Mouse (Mus musculus): Measurements from ENCODE around the gene Tbccd1. TPM values are rescaled to one million over a fixed set of nuclear protein-coding genes. Genes with fewer than 3 reads are reported as not detected.
A peak's percentile ranks its signal among the peaks of the same experiment; 100 is the strongest.
"Not testable (repeated sequence)": the region's sequence is repeated elsewhere in the genome, so short reads cannot be mapped to it uniquely, and the experiment has no call there.

Tbccd1 gene
- polyA plus RNA-seq, 1 experiment, result 12.5 TPM

DNA sequence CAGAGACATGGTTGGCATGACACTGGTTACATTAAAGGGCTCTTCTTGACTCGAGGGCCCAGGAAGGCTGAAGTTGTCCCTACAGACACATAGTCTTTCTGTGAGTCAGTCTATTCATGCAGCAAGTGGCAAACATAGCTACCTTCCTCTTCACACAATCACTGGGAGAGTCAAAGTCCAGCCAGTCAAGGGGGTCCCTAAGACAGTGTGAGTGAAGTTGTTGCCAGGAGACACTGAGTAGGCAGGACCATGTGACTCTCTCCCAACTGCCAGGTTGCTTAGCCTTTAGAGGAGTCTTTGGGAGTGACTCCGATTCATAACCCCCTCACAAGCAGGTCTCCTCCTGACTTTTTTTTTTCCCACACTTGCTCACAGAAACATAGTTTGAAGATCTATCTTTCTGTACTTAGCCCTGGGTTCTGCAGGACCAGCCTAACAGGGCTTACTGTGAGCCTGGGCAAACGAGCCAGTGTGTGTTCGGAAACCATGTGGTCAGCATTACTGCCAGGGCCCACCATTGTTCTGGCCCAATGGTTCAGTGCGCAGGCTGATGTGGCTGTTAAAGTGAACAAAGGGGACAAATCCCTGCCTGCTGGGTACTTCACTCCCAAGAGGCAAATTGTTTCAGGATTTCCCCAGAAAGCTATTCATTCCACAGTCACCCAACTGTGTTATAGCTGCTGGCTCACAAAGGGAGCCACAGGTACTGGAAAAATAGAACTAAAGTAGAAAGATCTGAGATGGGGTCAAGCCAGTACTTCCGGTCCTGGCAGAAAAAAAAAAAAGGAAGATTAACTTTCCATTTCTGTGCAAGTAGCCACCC lies 57.2 kb downstream of the Tbccd1 start:
- TF ChIP-seq CTCF (IDR thresholded peaks at IDR 0.05; ENCODE audit: insufficient read depth, low read length) (no peak), POLR2A (IDR thresholded peaks at IDR 0.05; ENCODE audit: borderline replicate concordance, extremely low read depth, low read depth, low read length) (no peak)
- 73% methylated on average over 6 of the region's 6 CpGs for WGBS
- no peaks in the 10 kb centered on the region for H3K4me1 ChIP-seq (ENCODE audit: control insufficient read depth, insufficient read depth, low read length)
- DNase-seq, result no peak
- H3K4me3 ChIP-seq (replicated peaks; ENCODE audit: extremely low read depth, low read depth, low read length), result no peak overlapping the region

DNA sequence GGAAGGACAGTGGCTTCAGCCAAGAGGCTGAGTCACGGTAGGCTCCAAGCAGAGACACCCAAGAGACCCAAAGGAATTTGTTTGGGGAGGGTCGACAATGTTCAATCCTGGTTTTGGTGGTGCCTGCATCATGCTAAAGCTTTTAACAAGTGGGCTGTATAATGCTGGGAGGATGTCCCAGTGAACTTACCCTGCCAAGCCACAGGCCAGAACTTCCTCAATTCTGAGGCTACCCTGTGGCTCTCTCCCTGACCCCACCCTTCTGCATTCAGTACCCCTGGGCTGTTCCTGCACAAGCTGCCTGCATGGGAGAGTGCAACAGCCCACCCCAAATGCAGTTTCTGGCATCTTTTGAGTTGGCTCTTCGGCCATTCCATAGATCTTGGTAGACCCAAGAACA lies 58.9 kb downstream of the Tbccd1 start:
- Histone ChIP-seq H3K4me1 (ENCODE audit: control insufficient read depth, insufficient read depth, low read length) (no peaks in the 10 kb centered on the region), H3K4me3 (replicated peaks; ENCODE audit: extremely low read depth, low read depth, low read length) (no peak overlapping the region)
- TF ChIP-seq POLR2A (IDR thresholded peaks at IDR 0.05; ENCODE audit: borderline replicate concordance, extremely low read depth, low read depth, low read length) (no peak), CTCF (IDR thresholded peaks at IDR 0.05; ENCODE audit: insufficient read depth, low read length) (no peak)
- no peak for DNase-seq
- WGBS, result 64% methylated on average over 3 of the region's 3 CpGs

DNA sequence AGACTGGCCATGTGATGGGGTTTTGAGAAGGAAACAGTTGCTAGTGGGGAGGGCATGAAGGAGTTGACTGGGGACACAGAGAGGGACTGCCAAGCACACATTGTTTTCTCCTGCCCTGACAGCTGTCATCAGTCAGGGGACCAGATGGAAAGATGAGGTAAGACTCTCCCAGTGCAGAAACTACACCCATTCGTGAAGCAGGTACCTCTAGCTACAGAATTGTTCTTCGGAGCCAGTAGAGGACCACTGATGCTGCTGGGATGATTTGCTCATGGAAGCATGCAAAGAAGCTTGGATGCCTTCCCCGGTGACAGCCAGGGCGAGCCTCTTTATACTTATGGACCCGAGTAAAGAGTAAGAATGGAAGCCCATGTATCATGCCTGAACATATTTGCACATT lies 59.9 kb downstream of the Tbccd1 start:
- 73% methylated on average over 5 of the region's 5 CpGs for WGBS
- no peak for DNase-seq
- TF ChIP-seq POLR2A (IDR thresholded peaks at IDR 0.05; ENCODE audit: borderline replicate concordance, extremely low read depth, low read depth, low read length), result no peak
- no peak for TF ChIP-seq CTCF (IDR thresholded peaks at IDR 0.05; ENCODE audit: insufficient read depth, low read length)
- no peak overlapping the region for H3K4me3 ChIP-seq (replicated peaks; ENCODE audit: extremely low read depth, low read depth, low read length)
- no peaks in the 10 kb centered on the region for H3K4me1 ChIP-seq (ENCODE audit: control insufficient read depth, insufficient read depth, low read length)

DNA sequence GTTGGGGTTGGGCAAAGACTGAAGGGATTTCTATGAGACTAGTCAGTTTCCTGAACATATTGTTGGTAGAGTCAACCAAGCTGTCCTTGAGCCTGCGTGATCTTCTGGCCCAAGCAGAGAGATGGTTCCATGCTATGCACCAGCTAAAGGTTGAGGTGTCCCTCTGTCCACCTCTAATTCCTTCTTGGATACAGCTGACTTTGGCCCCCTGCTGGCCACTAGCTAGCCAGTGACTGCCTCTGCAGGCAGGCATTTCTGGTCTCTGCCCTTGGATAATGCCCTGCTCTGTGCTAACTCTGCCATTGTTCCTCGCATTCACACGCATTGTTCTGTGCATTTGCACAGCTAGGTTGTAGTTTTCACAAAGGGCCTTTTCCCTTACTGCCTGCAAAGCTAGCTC lies 62.0 kb downstream of the Tbccd1 start:
- TF ChIP-seq POLR2A (IDR thresholded peaks at IDR 0.05; ENCODE audit: borderline replicate concordance, extremely low read depth, low read depth, low read length) (no peak), CTCF (IDR thresholded peaks at IDR 0.05; ENCODE audit: insufficient read depth, low read length) (peak; percentile 11; the same call in 1 of the 2 replicates)
- WGBS, result 81% methylated on average over 3 of the region's 3 CpGs
- DNase-seq, result no peak

DNA sequence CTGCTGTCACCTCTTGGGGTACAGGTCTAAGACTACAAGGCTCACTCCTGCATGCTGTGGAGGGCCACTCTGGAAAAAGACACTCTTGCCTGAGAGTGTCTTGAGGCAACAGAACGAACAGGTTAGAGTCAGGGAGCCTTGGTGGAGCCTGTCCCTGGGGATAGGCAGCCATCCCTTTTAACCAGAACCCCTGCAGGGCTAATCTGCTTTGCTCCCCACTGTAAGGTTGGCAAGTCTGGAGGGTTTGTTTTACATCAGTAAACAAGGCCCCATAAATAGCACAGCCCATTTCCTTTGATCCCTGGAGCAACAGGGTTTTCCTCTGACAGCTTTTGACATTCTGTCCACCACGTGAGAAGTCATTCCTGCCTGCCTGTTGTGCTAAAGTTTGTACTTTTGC lies 66.2 kb downstream of the Tbccd1 start:
- TF ChIP-seq POLR2A (IDR thresholded peaks at IDR 0.05; ENCODE audit: borderline replicate concordance, extremely low read depth, low read depth, low read length) (no peak), CTCF (IDR thresholded peaks at IDR 0.05; ENCODE audit: insufficient read depth, low read length) (no peak)
- Histone ChIP-seq H3K4me3 (replicated peaks; ENCODE audit: extremely low read depth, low read depth, low read length) (no peak overlapping the region), H3K4me1 (ENCODE audit: control insufficient read depth, insufficient read depth, low read length) (no peaks in the 10 kb centered on the region)
- 32% methylated on average over 2 of the region's 2 CpGs for WGBS
- DNase-seq, result no peak

More for the DNA sequence above, 62.0 kb downstream of the Tbccd1 start:
- H3K4me1 ChIP-seq (ENCODE audit: control insufficient read depth, insufficient read depth, low read length), result no peaks in the 10 kb centered on the region
- no peak overlapping the region for H3K4me3 ChIP-seq (replicated peaks; ENCODE audit: extremely low read depth, low read depth, low read length)

DNA sequence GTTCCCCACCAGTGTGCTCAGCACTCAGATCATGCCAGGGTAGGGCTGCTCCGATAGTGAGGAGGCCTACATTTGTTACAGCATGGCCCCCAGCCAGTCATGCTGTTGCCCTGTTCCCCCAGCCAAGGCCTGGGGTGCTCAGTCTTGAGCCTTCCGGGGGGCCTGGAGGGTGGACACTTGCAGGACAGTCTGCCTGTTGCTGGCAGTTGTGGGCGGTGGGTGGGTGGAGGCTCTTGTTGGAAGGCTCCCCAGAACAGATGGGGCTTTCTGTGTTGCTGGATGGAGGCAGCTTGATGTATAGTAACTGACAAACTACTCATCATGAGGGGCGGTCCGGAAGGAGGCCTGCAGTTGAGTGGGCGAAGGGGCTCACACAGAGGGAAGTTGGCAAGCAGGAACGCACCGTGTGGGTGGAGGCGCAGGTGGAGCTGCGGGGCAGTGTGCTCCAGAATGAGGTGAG lies 67.5 kb downstream of the Tbccd1 start:
- WGBS, result 46% methylated on average over 10 of the region's 10 CpGs

DNA sequence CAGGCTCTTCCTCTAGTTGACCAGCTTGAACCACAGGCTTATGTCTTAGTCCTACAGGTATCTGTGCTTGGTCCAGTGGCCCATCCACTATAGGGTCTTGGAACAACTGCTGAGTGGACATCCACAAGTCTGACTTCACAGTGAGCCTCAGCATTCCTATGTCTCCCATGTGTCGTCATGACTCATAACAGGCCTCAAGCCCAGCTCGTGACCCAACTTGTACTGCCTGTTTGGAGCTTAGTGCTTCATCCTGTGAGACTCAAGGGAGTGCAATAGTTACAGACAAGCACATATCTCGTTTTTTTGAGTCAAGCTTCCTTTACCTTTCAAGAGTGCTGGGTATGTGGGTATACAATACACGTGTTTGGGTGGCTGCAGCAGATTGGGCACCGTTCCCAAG lies 74.8 kb downstream of the Tbccd1 start:
- 74% methylated on average over 5 of the region's 5 CpGs for WGBS
- DNase-seq, result no peak
- H3K4me3 ChIP-seq (replicated peaks; ENCODE audit: extremely low read depth, low read depth, low read length), result no peak overlapping the region
- TF ChIP-seq CTCF (IDR thresholded peaks at IDR 0.05; ENCODE audit: insufficient read depth, low read length), result no peak
- H3K4me1 ChIP-seq (ENCODE audit: control insufficient read depth, insufficient read depth, low read length), result no peaks in the 10 kb centered on the region

More for the DNA sequence above, 67.5 kb downstream of the Tbccd1 start:
- H3K4me1 ChIP-seq (ENCODE audit: control insufficient read depth, insufficient read depth, low read length), result no peaks in the 10 kb centered on the region
- no peak overlapping the region for H3K4me3 ChIP-seq (replicated peaks; ENCODE audit: extremely low read depth, low read depth, low read length)
- TF ChIP-seq POLR2A (IDR thresholded peaks at IDR 0.05; ENCODE audit: borderline replicate concordance, extremely low read depth, low read depth, low read length) (no peak), CTCF (IDR thresholded peaks at IDR 0.05; ENCODE audit: insufficient read depth, low read length) (no peak)
- no peak for DNase-seq

DNA sequence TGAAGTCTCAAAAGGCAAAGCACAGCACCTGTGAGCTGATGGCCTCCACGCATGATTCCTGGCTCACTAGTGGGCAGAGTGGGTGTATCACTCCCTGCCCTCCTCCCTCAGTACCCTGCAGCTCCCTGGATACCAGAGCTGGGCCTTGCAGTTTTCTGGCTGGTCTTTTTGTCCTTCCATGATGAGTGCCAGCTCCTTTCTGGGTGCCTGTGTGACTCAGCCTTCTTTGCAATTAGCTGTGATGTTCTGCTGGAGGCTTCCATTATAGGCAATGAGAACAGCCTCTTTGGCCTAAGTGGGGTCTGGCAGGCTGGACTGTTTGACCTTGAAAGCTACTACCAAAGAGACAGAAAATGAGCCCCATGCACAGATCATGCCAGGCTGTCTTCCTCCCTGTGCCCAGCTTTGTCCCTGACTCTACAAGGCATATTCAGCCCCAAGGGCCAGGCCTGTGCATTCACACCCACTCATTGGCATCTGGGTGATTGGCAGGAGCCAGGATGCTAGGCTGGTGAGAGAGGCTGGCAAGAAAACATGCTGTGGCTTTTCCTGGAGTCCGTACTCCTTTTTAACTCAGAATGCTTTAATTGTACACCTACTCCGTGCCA lies 78.1 kb downstream of the Tbccd1 start:
- Histone ChIP-seq H3K4me3 (replicated peaks; ENCODE audit: extremely low read depth, low read depth, low read length) (no peak overlapping the region), H3K4me1 (ENCODE audit: control insufficient read depth, insufficient read depth, low read length) (no peaks in the 10 kb centered on the region)
- 87% methylated on average over 3 of the region's 3 CpGs for WGBS
- DNase-seq, result no peak
- no peak for TF ChIP-seq CTCF (IDR thresholded peaks at IDR 0.05; ENCODE audit: insufficient read depth, low read length)

DNA sequence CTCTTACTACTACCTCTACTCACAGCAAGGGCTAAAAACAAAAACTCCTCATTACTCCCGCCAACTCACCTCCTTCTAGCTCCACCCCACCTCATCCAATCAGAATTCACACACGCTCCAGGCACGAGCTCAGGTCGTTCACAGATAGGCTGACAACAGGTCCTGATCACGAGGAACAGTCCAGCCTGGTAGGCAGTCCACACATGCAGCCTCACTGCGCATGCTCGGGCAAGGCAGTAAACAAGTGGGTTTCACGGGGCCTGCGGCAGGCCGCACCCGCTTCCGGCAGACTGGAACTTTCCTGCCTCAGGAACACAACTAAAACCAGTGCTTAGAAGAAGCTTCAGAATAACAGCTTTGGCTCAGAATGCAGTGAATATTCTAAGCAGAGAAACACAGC lies 79.2 kb downstream of the Tbccd1 start:
- not testable (repeated sequence) for DNase-seq; H3K4me3 ChIP-seq (replicated peaks; ENCODE audit: extremely low read depth, low read depth, low read length); H3K4me1 ChIP-seq (ENCODE audit: control insufficient read depth, insufficient read depth, low read length)
- WGBS, result 88% methylated on average over 12 of the region's 12 CpGs

DNA sequence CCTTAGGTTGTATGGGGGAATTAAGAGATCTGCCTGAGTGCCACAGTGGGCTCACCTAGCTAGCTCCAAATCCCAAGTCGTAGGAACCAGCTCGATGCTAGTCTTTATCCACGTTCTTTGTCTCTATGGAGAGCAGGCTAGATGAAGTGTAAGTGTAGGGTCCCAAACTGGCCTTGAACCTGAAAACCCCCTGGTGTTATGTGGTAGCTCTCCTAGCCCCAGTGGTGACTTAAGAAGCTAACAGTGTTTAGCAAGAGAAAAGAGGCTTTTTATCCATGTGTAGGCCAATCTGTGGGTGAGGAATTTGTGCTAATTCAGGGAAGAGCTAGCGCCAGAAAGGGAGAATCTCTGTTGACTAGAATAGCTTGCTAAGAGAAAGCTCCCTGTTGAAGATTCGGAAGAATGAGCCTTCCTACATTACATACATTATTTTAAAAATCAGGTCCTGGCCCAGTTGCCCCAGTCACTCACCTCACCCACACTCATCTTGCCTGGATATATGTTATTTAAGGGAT lies 81.9 kb downstream of the Tbccd1 start:
- Histone ChIP-seq H3K4me1 (ENCODE audit: control insufficient read depth, insufficient read depth, low read length) (no peaks in the 10 kb centered on the region), H3K4me3 (replicated peaks; ENCODE audit: extremely low read depth, low read depth, low read length) (no peak overlapping the region)
- DNase-seq, result no peak
- WGBS, result 85% methylated on average over 5 of the region's 5 CpGs
- TF ChIP-seq POLR2A (IDR thresholded peaks at IDR 0.05; ENCODE audit: borderline replicate concordance, extremely low read depth, low read depth, low read length) (no peak), CTCF (IDR thresholded peaks at IDR 0.05; ENCODE audit: insufficient read depth, low read length) (no peak)

All from lung, adult 2 months (tissue).